Mouse (Mus musculus) CD8-positive naive resting alpha-beta T cell, adult 57 days (primary cell): ENCODE measurements around the gene Hddc3. TPM values are rescaled to one million over a fixed set of nuclear protein-coding genes. Genes with fewer than 3 reads are reported as not detected.

Source experiments
- total RNA-seq: library from RNA; stranded (reverse); gene quantifications from one replicate; pipeline ENCODE4 v1.2.4, GENCODE M21; 2023

Hddc3 gene
- total RNA-seq: 8.1 TPM

DNA sequence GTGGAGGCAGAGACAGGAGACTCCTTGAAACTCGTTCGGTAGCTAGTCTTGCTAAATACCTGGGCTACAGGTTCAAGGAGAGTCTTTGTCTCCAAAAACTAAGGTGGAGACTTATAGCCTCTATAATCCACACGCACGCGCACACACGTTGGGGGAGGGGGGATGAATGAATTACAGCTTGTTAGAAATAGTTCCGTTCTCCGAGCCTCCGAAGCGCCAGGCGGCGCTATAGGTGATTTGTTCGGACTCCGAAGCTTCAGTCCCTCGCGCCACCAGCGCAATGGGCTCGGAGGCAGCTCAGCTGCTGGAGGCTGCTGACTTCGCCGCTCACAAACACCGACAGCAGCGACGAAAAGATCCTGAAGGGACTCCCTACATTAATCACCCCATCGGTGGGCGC is at the start of gene Hddc3:
Hddc3 (plus strand) TSS at position 247 of the 400 bp plus-strand sequence.

DNA sequence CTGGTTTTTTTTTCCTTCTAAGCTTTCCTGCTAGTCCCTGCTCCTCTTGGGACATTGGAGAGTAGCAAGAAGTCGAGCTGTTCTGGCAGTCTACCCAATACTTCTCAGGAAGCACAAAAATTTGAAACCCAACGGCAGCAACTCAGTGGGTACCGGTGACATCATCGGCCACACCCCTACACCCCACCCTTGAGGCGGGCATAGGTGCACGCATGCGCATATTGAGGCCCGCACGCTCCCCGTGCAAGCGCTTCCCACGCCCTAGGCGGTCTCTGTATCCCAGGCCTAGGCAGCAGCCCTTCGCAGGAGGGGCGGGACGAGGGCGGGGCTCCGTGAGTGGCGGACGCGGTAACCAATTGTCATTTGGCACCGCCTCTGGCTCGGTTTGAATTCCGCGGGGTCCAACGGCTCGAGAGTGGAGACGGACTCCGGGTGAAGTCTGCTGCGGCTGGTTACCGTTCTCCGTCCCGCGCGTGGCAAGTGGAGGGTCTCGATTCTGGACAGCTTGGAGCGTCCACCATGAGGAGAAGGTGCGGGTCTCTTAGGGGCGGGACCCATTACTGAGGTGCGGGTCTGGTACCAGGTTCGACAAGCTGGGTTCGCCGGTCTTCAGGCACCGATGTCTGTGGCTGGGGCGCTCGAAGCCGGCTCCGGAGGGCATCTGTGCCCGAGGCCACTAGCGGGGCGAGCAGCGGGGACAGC is 48.7 kb upstream of the Hddc3 start, which contains the start of gene Prc1:
Prc1 (plus strand) TSS at position 389 of the 702 bp plus-strand sequence.

DNA sequence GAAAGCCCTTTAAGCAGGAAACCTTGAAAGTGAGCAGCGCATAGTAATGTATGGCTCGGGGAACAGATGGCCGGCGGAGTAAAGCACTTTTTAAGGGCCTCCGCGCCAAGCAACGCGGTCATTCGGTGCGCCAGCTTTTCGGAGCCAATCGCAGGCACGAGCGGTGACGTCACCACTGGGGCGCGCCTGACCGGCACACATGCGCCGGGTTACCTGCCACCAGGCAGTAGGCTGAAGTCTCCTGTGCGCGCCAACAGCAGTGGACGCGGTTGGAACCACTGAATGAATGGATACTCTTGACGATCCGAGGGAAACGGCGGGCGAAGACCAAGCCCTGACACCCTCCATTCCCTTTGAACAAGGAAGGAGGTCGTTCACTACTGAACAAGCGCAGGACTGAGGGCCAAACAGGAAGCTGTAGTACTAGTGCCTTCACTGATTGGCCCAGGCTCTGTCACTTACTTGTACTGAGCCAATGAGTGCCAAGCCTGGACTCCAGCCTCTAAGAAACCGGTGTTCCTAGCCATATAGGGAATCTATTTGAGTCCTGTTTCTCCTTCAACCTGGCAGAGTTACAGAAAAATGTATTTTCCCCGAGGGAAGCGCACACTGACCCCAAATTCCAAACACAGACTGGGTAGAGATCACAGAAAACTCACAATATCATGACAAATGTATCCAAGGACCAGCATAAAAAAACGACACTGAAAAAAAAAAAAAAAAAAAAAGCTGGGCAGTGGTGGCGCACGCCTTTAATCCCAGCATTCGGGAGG is 18.7 kb upstream of the Hddc3 start, which contains the start of gene Rccd1:
Rccd1 (minus strand) TSS at position 412 of the 773 bp plus-strand sequence.

DNA sequence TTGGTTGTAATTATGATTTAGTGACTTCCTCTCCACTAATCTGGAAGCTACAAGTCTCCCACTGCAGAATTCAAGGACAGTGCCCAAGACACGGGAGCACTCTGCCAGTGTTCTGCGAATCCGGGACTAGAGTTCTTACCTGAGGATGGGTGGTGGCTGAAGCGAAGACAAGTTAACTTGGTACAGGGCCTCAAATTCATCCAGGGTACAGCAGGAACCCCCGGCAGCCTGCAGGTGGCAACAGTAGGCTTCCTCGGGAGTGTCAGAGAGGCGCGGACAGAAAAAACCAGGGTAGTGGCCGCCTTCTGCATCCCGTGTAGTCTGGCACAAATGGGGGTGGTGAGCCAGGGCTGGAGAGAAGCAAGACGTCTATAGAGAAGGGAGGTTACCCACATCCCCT is 2.1 kb upstream of the Hddc3 start, which contains the start of gene Unc45a:
Unc45a (minus strand) TSS at position 213 of the 400 bp plus-strand sequence.

DNA sequence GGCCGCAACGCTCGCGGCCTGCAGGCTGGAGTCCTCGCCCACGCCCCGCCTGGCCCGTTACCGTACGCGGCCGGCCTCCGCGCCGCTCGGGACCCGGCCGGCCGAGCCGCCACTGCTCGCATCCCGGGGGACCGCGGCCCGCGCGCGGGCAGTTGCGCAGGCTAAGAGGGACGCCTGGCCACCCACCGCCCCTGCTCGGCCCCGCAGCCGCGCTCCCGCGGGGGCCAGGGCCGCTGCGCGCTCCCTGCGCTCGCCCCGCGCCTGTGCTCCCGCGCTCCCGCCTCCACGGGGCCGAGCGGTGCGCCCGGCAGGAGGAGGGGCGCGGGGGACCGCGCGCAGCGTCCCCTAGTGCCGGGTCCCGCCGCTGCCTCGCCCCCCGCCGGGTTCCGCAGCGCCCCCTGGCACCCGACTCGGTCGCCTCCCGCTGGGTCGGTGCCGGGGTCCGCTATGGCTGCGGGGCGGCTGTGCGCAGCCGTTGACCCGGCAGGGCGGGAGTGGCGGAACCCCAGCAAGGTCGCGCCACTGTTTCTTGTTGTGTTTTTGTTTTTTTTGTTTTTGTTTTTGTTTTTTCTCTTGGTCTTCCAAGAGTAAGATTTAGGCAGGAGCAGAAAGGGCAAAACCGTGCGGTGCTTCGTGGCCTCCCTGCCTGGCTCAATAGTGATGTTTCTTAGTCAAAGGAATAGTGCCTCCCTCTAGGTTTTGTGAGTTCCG is 28.3 kb downstream of the Hddc3 start, which contains the start of gene Man2a2:
Man2a2 (minus strand) TSS at position 335 of the 711 bp plus-strand sequence.

DNA sequence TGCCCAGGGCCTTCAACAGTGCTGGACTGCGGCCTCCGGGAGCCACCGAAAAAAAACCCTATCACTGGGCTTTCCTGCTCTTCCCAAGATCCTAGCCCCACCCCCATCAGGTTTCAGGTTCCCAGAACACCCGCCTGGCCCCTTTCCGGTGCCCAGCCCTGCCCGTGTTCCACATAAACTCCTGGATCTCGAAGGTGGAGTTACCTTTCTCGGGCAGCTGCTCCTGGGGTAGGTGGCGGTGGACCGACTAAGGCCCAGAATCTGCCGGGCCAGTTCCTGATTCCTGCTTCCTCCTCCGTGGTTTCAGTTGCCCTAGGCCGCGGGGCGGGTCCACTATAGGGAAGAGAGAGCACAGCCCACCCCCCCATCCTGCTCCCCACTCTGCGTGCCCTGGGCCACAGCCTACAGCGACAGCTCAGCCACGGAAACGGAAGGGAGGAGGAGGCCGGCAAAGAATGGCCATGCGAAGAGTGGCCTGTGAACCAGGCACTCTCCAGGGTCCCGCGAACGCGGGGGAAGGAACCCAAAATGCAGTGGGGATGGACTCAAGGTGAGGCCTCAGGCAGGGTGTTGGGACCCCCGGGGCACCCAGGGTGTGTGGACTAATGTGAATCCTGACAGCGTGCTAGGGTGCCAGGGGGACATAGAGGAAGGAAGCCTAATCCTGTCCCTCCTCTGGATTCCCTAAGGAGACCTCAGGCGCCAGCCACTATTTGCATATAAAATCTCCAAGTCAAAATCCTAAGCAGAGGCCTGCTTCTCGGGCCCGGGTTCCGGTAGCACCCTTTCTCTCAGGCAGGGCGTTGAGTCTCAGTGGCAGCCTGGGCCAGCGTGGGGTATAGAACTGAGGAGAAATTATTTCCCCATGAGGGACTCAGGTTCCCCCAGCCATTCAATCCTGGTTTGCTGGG is 45.0 kb downstream of the Hddc3 start, which contains the start of gene Fes:
Fes (minus strand) TSS at position 314 of the 911 bp plus-strand sequence.

Other genes starting within 250 kb of the Hddc3 start
- 38.2 TPM for gene Idh2, start 227.7 kb upstream of the Hddc3 start, total RNA-seq
- 48.9 TPM for gene Sema4b, start 156.3 kb upstream of the Hddc3 start, total RNA-seq
- gene Cib1, start 110.3 kb upstream of the Hddc3 start, total RNA-seq: 49.5 TPM
- 5.2 TPM for gene Gdpgp1, start 110.2 kb upstream of the Hddc3 start, total RNA-seq
- gene Ttll13, start 96.7 kb upstream of the Hddc3 start, total RNA-seq: 1.8 TPM
- gene Ngrn, start 81.9 kb upstream of the Hddc3 start, total RNA-seq: 17.9 TPM
- 34.9 TPM for gene Vps33b, start 73.5 kb upstream of the Hddc3 start, total RNA-seq
- gene Prc1, start 48.7 kb upstream of the Hddc3 start, total RNA-seq: 2.6 TPM
- gene Rccd1, start 18.6 kb upstream of the Hddc3 start, total RNA-seq: 34.9 TPM
- gene Unc45a, start 2.1 kb upstream of the Hddc3 start, total RNA-seq: 135 TPM
- gene Man2a2, start 28.3 kb downstream of the Hddc3 start, total RNA-seq: 99.7 TPM
- gene Fes, start 44.8 kb downstream of the Hddc3 start, total RNA-seq: 8.6 TPM
- 66.4 TPM for gene Furin, start 62.3 kb downstream of the Hddc3 start, total RNA-seq
- 16.4 TPM for gene Blm, start 192.0 kb downstream of the Hddc3 start, total RNA-seq